Mouse (Mus musculus) intestine, embryonic 14.5 days (tissue): ENCODE data around the gene Tuba1a. TPM values are rescaled to one million over a fixed set of nuclear protein-coding genes. Genes with fewer than 3 reads are reported as not detected.
"Not testable (repeated sequence)": the region's sequence is repeated elsewhere in the genome, so short reads cannot be mapped to it uniquely, and the experiment has no call there.

ENCODE experiments used
- ATAC-seq: fragments of 200-750 bp; cut with Nextera tagmentation; replicated peaks from 2 replicates; pipeline ENCODE4 v1.8.0; 2017; ENCODE audit warnings: low read depth, moderate number of reproducible peaks, moderate TSS enrichment, moderate library complexity; ENCODE audit not compliant: low FRiP score, low TSS enrichment
- DNase-seq: peaks from one replicate; pipeline ENCODE4 v3.0.0-alpha.2; 2018; ENCODE audit warnings: low spot score
- H3K27ac ChIP-seq: fragments of 300-500 bp; sonication (generic); 2 replicates; pipeline ENCODE4 v1.5.1; 2014; ENCODE audit warnings: low read depth, mild to moderate bottlenecking, control low read depth
- H3K27me3 ChIP-seq: fragments of 300-500 bp; sonication (generic); replicated peaks from 2 replicates; pipeline ENCODE4 v1.6.1; 2014; ENCODE audit warnings: low read length, control low read depth; ENCODE audit not compliant: control insufficient read depth, insufficient read depth
- H3K36me3 ChIP-seq: fragments of 300-500 bp; sonication (generic); 2 replicates; pipeline ENCODE4 v1.6.1; 2014; ENCODE audit warnings: low read length, control low read depth; ENCODE audit not compliant: control insufficient read depth, insufficient read depth
- H3K4me1 ChIP-seq: fragments of 300-500 bp; sonication (generic); replicated peaks from 2 replicates; pipeline ENCODE4 v1.6.1; 2014; ENCODE audit warnings: low read length, control low read depth, mixed read lengths; ENCODE audit not compliant: control insufficient read depth, insufficient read depth
- H3K4me2 ChIP-seq: fragments of 300-500 bp; sonication (generic); 2 replicates; pipeline ENCODE4 v1.6.1; 2014; ENCODE audit warnings: low read length
- H3K4me3 ChIP-seq: fragments of 300-500 bp; sonication (generic); 2 replicates; pipeline ENCODE4 v1.5.1; 2014; ENCODE audit warnings: low read depth, low read length, control low read depth, mixed read lengths
- H3K9ac ChIP-seq: fragments of 300-500 bp; sonication (generic); 2 replicates; pipeline ENCODE4 v1.6.1; 2014; ENCODE audit warnings: mild to moderate bottlenecking, low read length
- H3K9me3 ChIP-seq: fragments of 300-500 bp; sonication (generic); 2 replicates; pipeline ENCODE4 v1.6.1; 2016; ENCODE audit warnings: low read length, control low read depth; ENCODE audit not compliant: control insufficient read depth
- WGBS: fragments of 180-500 bp; shearing (Covaris S2); extraction: QIAGEN DNeasy Blood & Tissue Kit; methylation state at CpG from one replicate; pipeline ENCODE4 v1.1.7; 2014; 5-methylcytosine and 5-hydroxymethylcytosine counted together
- polyA plus RNA-seq: library from polyadenylated mRNA; unstranded; fragments of >200 nt; fragmentation: Nextera tagmentation; extraction: Ambion mirVana; gene quantifications from 2 replicates; pipeline ENCODE4 v1.2.1, GENCODE M21; 2014

Gene Tuba1a
- polyA plus RNA-seq, 1 experiment from 2014 or later: 1,282 TPM

- H3K27ac ChIP-seq: no peak overlapping the region
- no peaks in the 10 kb centered on the region for H3K36me3 ChIP-seq
- peaks cover 11% of the 10 kb centered on the region for H3K4me1 ChIP-seq
- no peak for ATAC-seq
- WGBS: 66% methylated on average over 20 of the region's 20 CpGs
- H3K9ac ChIP-seq: no peak overlapping the region
- no peak overlapping the region for H3K4me3 ChIP-seq
- no peak overlapping the region for H3K4me2 ChIP-seq
- no peaks in the 10 kb centered on the region for H3K9me3 ChIP-seq
- H3K27me3 ChIP-seq: no peaks in the 10 kb centered on the region
- DNase-seq: no peak
Measured at GRCm38 (mm10) chr15:98978409-98979172, 25.1 kb upstream of the Tuba1a start.

DNA sequence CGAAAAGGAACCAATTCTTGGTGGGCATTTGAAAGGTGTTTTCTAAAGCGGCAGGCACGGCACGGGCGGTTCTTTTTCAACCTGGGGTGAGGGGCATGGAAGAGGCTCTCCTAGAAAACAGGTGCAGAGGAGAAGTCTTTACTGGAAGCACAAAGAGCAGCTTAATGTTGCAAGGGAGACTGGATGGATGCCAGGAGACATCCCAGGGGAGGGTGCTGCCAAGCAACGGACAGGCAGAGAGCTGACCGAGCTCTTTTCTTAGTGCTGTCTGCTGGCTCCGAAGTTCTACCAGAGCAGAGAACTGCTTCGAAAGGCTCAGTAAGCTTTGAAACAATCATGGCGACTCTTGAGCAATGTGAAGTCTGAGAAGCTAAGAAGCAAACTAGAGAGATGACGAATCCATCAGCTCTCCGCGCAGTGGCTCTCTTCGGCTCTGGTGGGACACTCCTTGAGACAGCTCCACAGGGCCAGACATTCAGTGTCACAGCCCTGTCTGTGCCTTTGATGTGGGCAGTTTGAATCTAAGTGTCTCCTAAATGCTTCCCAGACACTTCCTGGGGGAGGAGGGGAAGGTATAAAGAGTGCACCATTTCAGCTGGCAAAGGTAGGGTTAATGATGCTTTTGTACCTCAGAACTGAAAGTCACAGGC, 24.4 kb upstream of the Tuba1a start:
- no peak overlapping the region for H3K4me3 ChIP-seq
- DNase-seq: peak; percentile 69
- H3K9me3 ChIP-seq: no peaks in the 10 kb centered on the region
- no peaks in the 10 kb centered on the region for H3K27me3 ChIP-seq
- no peaks in the 10 kb centered on the region for H3K36me3 ChIP-seq
- H3K4me2 ChIP-seq: no peak overlapping the region
- peak overlapping the region; percentile 7 for H3K27ac ChIP-seq
- 65% methylated on average over 14 of the region's 14 CpGs for WGBS
- peaks cover 11% of the 10 kb centered on the region for H3K4me1 ChIP-seq
- H3K9ac ChIP-seq: no peak overlapping the region
- ATAC-seq: no peak

DNA sequence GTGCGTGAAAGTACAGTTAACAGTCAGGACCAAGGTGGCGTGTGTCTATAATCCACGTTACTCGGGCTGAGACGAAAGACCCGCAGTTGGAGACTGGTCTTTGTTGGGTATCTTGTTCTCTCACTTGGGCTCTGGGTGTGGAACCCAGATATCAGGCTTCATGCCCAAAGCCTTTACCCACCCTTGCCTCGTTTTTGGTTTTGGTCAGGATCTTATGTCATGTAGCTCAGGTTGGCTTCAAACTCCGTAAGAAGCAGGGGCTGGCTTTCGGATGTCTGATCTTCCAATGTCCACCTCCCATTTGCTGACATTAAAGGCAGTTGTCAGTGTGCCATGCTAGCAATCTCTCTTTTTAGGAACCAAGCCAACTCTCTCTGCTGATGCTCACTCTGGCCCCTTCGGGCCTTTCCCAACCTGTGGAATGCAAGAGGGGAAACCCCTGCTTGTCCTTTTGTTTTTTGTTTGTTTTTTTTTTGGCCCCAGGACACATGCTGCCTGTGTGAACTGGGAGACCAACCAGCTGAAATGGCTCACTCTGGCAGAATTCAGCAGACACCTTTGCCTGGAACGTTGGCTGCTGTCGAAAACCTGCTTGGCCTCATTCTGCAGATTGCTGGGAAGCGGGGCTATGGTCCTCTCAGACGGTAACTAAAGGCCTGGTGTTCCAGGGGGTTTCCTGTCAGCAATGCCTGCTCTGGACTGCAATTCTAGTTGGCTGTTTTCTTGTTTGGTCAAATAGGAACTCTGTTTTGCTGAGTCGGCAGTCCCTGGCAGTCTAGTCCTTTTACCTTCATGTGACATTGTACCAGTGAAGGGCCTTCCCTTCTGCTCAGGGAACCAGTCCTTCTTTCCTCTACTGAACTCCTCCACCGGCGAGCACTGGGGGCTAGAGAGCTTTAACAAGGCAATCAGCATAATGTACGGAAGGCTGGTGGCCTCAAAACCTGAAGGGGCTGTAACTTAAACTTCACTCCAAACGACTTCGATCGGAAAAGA, 23.6 kb upstream of the Tuba1a start:
- DNase-seq (no peak), ATAC-seq (no peak)
- peaks cover 11% of the 10 kb centered on the region for H3K4me1 ChIP-seq
- H3K9me3 ChIP-seq: no peaks in the 10 kb centered on the region
- peak overlapping the region; percentile 7; the same call in 1 of the 2 replicates for H3K27ac ChIP-seq
- 70% methylated on average over 21 of the region's 21 CpGs for WGBS
- no peaks in the 10 kb centered on the region for H3K27me3 ChIP-seq
- H3K36me3 ChIP-seq: no peaks in the 10 kb centered on the region
- no peak overlapping the region for H3K9ac ChIP-seq
- H3K4me2 ChIP-seq: no peak overlapping the region
- H3K4me3 ChIP-seq: no peak overlapping the region

DNA sequence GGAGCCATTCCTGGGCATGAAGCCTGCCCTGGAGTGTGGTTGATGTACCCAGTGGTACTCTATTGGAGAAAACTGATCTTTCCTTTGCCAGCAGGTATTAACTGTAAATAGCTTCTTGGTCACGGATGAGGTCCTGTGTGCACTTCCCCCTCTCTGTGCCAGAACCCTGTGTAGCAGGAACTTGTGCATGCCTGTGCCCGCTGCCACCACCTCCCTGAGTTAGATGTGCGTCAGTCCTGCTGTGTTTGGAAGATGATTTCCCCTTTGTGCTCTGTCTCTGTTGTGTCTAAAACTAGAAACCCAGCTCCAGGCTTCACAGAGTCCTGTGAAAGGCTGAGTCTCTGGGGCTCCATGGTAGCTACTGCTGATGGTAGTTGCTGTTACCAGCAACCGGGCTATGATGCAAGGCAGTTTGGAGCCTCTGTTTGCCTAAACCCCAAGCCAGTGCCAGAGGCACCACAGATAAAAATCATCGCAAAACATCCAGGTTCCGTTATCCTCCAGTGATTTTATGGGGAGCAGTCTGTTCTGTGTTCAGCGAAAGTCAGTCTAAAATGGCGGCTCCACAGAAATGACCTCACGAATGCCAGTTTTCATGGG, 19.6 kb upstream of the Tuba1a start:
- H3K9ac ChIP-seq: no peak overlapping the region
- H3K4me1 ChIP-seq: peaks cover 32% of the 10 kb centered on the region
- H3K4me2 ChIP-seq: no peak overlapping the region
- H3K27ac ChIP-seq: no peak overlapping the region
- H3K36me3 ChIP-seq: no peaks in the 10 kb centered on the region
- ATAC-seq (no peak), DNase-seq (no peak)
- no peaks in the 10 kb centered on the region for H3K9me3 ChIP-seq
- 85% methylated on average over 9 of the region's 9 CpGs for WGBS
- H3K27me3 ChIP-seq: no peaks in the 10 kb centered on the region
- no peak overlapping the region for H3K4me3 ChIP-seq

GRCm38 (mm10) chr15:98971576-98972320, 18.2 kb upstream of the Tuba1a start:
- not testable (repeated sequence) for ATAC-seq, H3K9me3 ChIP-seq, H3K27ac ChIP-seq, DNase-seq, H3K27me3 ChIP-seq, H3K4me2 ChIP-seq, H3K9ac ChIP-seq, H3K4me3 ChIP-seq, H3K36me3 ChIP-seq
- peaks cover 22% of the 10 kb centered on the region for H3K4me1 ChIP-seq
- 74% methylated on average over 15 of the region's 15 CpGs for WGBS

GRCm38 (mm10) chr15:98971111-98971510, 17.6 kb upstream of the Tuba1a start:
- Histone ChIP-seq H3K4me3 (no peak overlapping the region), H3K27ac (no peak overlapping the region; the same call in 1 of the 2 replicates), H3K27me3 (no peaks in the 10 kb centered on the region), H3K36me3 (no peaks in the 10 kb centered on the region), H3K9me3 (no peaks in the 10 kb centered on the region), H3K4me2 (no peak overlapping the region), H3K9ac (no peak overlapping the region), H3K4me1 (peaks cover 22% of the 10 kb centered on the region)
- ATAC-seq (no peak), DNase-seq (no peak)
- 34% methylated on average over 4 of the region's 4 CpGs for WGBS

DNA sequence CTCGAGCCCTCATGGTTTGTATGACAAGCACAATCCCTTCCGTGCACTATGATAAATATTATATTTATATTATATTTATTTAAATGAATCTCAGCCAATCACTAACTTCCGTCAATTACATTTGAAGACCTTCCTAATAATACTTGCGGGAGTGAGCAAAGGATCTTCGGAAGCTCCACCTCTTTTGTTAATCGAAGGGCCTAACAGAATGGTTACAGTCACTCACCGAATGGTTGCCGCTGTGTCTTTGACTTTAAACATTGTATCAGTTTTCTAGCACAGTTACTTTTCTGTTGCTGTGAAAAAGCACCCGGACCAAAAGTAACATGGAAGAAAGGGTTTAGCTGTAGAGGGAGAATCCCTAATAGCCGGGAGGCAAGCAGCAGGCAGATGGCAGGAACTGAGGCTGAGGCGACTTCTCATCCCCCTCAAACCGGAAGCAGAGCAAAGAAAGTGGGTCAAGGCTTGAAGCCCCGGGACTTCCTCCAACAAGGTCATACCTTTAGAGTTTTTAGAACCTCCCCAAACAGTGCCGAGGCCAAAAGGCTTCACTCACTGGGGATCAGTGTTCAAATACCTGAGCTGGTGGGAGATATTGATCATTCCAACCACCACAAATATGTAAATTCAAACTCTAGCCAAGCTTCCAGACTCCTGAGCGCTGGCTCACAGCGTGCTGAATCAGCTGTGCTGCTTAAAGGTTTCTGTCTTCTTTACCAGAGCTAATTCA, 16.0 kb upstream of the Tuba1a start:
- H3K27me3 ChIP-seq: no peaks in the 10 kb centered on the region
- no peaks in the 10 kb centered on the region for H3K9me3 ChIP-seq
- peaks cover 22% of the 10 kb centered on the region for H3K4me1 ChIP-seq
- no peaks in the 10 kb centered on the region for H3K36me3 ChIP-seq
- H3K27ac ChIP-seq: peak overlapping the region; percentile 68
- DNase-seq: no peak
- peak overlapping the region; percentile 36 for H3K4me2 ChIP-seq
- 23% methylated on average over 16 of the region's 16 CpGs for WGBS
- no peak overlapping the region for H3K9ac ChIP-seq
- ATAC-seq: peak; percentile 5; the same call in 1 of the 2 replicates
- no peak overlapping the region for H3K4me3 ChIP-seq
